Mouse (Mus musculus) heart, embryonic 16.5 days (tissue): ENCODE data around the gene Ankrd9. TPM values are rescaled to one million over a fixed set of nuclear protein-coding genes. Genes with fewer than 3 reads are reported as not detected.

Experiments used
- ATAC-seq: fragments of 200-750 bp; cut with Nextera tagmentation; replicated peaks from 2 replicates; pipeline ENCODE4 v1.8.0; 2017; ENCODE audit warnings: moderate number of reproducible peaks; ENCODE audit not compliant: insufficient read depth, low FRiP score; ENCODE audit errors: extremely low read depth
- H3K27ac ChIP-seq: fragments of 300-500 bp; sonication (generic); 2 replicates; pipeline ENCODE4 v1.5.1; 2014; ENCODE audit warnings: mild to moderate bottlenecking, low read length, control low read depth, moderate library complexity
- H3K27me3 ChIP-seq: fragments of 300-500 bp; sonication (generic); 2 replicates; pipeline ENCODE4 v1.6.1; 2014; ENCODE audit warnings: low read length, mixed read lengths; ENCODE audit not compliant: control insufficient read depth, insufficient read depth
- H3K36me3 ChIP-seq: fragments of 300-500 bp; sonication (generic); 2 replicates; pipeline ENCODE4 v1.6.1; 2014; ENCODE audit not compliant: control insufficient read depth, insufficient read depth
- H3K4me1 ChIP-seq: fragments of 300-500 bp; sonication (generic); 2 replicates; pipeline ENCODE4 v1.6.1; 2014; ENCODE audit warnings: low read length, mixed read lengths; ENCODE audit not compliant: control insufficient read depth, insufficient read depth
- H3K4me2 ChIP-seq: fragments of 300-500 bp; sonication (generic); 2 replicates; pipeline ENCODE4 v1.6.1; 2014; ENCODE audit warnings: low read depth, mild to moderate bottlenecking, control low read depth, low read length
- H3K4me3 ChIP-seq: fragments of 300-500 bp; sonication (generic); 2 replicates; pipeline ENCODE4 v1.5.1; 2014; ENCODE audit warnings: mild to moderate bottlenecking, control low read depth, low read length
- H3K9ac ChIP-seq: fragments of 300-500 bp; sonication (generic); 2 replicates; pipeline ENCODE4 v1.6.1; 2014; ENCODE audit warnings: low read length, control low read depth
- H3K9me3 ChIP-seq: fragments of 300-500 bp; sonication (generic); replicated peaks from 2 replicates; pipeline ENCODE4 v1.6.1; 2016; ENCODE audit warnings: low read length; ENCODE audit not compliant: control insufficient read depth
- WGBS: fragments of 180-500 bp; shearing (Covaris S2); extraction: QIAGEN DNeasy Blood & Tissue Kit; methylation state at CpG from one replicate; pipeline ENCODE4 v1.1.7; 2014; 5-methylcytosine and 5-hydroxymethylcytosine counted together
- polyA plus RNA-seq: library from polyadenylated mRNA; unstranded; fragments of >200 nt; fragmentation: Nextera tagmentation; extraction: Ambion mirVana; gene quantifications from 2 replicates; pipeline ENCODE4 v1.2.1, GENCODE M21; 2015

Gene Ankrd9
- polyA plus RNA-seq, 1 experiment from 2014 or later: 22.0 TPM

- peak overlapping the region; percentile 45; the same call in 1 of the 2 replicates for H3K9ac ChIP-seq
- H3K4me2 ChIP-seq: no peak overlapping the region
- peak overlapping the region; percentile 75 for H3K27ac ChIP-seq
- no peak overlapping the region for H3K4me3 ChIP-seq
- H3K4me1 ChIP-seq: peaks cover 35% of the 10 kb centered on the region
- WGBS: 48% methylated on average over 14 of the region's 14 CpGs
- H3K27me3 ChIP-seq: no peaks in the 10 kb centered on the region
- peaks cover 2% of the 10 kb centered on the region for H3K9me3 ChIP-seq
- H3K36me3 ChIP-seq: no peaks in the 10 kb centered on the region
- peak; percentile 62 for ATAC-seq
Observed at GRCm38 (mm10) chr12:111007134-111008103, 28.6 kb upstream of the Ankrd9 start.

GRCm38 (mm10) chr12:111006339-111006738 lies 27.5 kb upstream of the Ankrd9 start:
- no peak for ATAC-seq
- WGBS: 47% methylated on average over 5 of the region's 5 CpGs
- Histone ChIP-seq H3K4me1 (peaks cover 35% of the 10 kb centered on the region), H3K27ac (0 out of 2 replicates have a peak overlapping the region, but pooled peaks have one; percentile 43), H3K27me3 (no peaks in the 10 kb centered on the region), H3K4me3 (no peak overlapping the region), H3K9me3 (no peaks in the 10 kb centered on the region), H3K4me2 (no peak overlapping the region), H3K36me3 (no peaks in the 10 kb centered on the region), H3K9ac (no peak overlapping the region)

- Histone ChIP-seq H3K27me3 (no peaks in the 10 kb centered on the region), H3K4me3 (no peak overlapping the region), H3K36me3 (no peaks in the 10 kb centered on the region), H3K9ac (no peak overlapping the region), H3K9me3 (no peaks in the 10 kb centered on the region), H3K4me1 (peaks cover 35% of the 10 kb centered on the region), H3K27ac (no peak overlapping the region), H3K4me2 (no peak overlapping the region)
- ATAC-seq: no peak
- 66% methylated on average over 6 of the region's 6 CpGs for WGBS
Observed at GRCm38 (mm10) chr12:111005803-111006202, 27.0 kb upstream of the Ankrd9 start.

GRCm38 (mm10) chr12:111004142-111004541 lies 25.3 kb upstream of the Ankrd9 start:
- WGBS: 73% methylated on average over 9 of the region's 9 CpGs
- H3K9ac ChIP-seq: no peak overlapping the region
- no peak overlapping the region for H3K4me2 ChIP-seq
- no peak overlapping the region for H3K4me3 ChIP-seq
- H3K27me3 ChIP-seq: no peaks in the 10 kb centered on the region
- no peaks in the 10 kb centered on the region for H3K36me3 ChIP-seq
- H3K9me3 ChIP-seq: no peaks in the 10 kb centered on the region
- no peak overlapping the region for H3K27ac ChIP-seq
- peaks cover 26% of the 10 kb centered on the region for H3K4me1 ChIP-seq
- no peak for ATAC-seq

GRCm38 (mm10) chr12:111000956-111001355 lies 22.1 kb upstream of the Ankrd9 start:
- ATAC-seq: no peak
- Histone ChIP-seq H3K4me3 (no peak overlapping the region), H3K9ac (no peak overlapping the region), H3K27me3 (no peaks in the 10 kb centered on the region), H3K4me2 (no peak overlapping the region), H3K4me1 (peaks cover 1% of the 10 kb centered on the region; the same call in 1 of the 2 replicates), H3K27ac (no peak overlapping the region), H3K36me3 (no peaks in the 10 kb centered on the region), H3K9me3 (peaks cover 6% of the 10 kb centered on the region)
- WGBS: 91% methylated on average over 7 of the region's 7 CpGs

GRCm38 (mm10) chr12:110999820-111000219 lies 21.0 kb upstream of the Ankrd9 start:
- Histone ChIP-seq H3K27ac (no peak overlapping the region), H3K4me1 (no peaks in the 10 kb centered on the region), H3K9ac (no peak overlapping the region), H3K4me2 (no peak overlapping the region), H3K27me3 (no peaks in the 10 kb centered on the region), H3K36me3 (no peaks in the 10 kb centered on the region), H3K9me3 (peaks cover 6% of the 10 kb centered on the region), H3K4me3 (no peak overlapping the region)
- WGBS: 58% methylated on average over 2 of the region's 2 CpGs
- no peak for ATAC-seq

- Histone ChIP-seq H3K9ac (no peak overlapping the region), H3K4me1 (no peaks in the 10 kb centered on the region), H3K27ac (no peak overlapping the region), H3K4me3 (no peak overlapping the region), H3K27me3 (no peaks in the 10 kb centered on the region), H3K9me3 (peaks cover 6% of the 10 kb centered on the region), H3K4me2 (no peak overlapping the region), H3K36me3 (no peaks in the 10 kb centered on the region)
- no peak for ATAC-seq
- 95% methylated on average over 11 of the region's 11 CpGs for WGBS
Observed at GRCm38 (mm10) chr12:110998092-110998491, 19.3 kb upstream of the Ankrd9 start.

GRCm38 (mm10) chr12:110994666-110995065 lies 15.8 kb upstream of the Ankrd9 start:
- WGBS: 36% methylated on average over 12 of the region's 12 CpGs
- H3K4me1 ChIP-seq: 0 out of 2 replicates have a peak, but pooled peaks cover 2% of the 10 kb centered on the region
- no peak for ATAC-seq

GRCm38 (mm10) chr12:110993226-110993625 lies 14.4 kb upstream of the Ankrd9 start:
- Histone ChIP-seq H3K4me1 (0 out of 2 replicates have a peak, but pooled peaks cover 2% of the 10 kb centered on the region), H3K4me3 (no peak overlapping the region), H3K9me3 (peaks cover 6% of the 10 kb centered on the region), H3K27ac (no peak overlapping the region), H3K36me3 (no peaks in the 10 kb centered on the region), H3K27me3 (no peaks in the 10 kb centered on the region), H3K9ac (no peak overlapping the region), H3K4me2 (no peak overlapping the region)
- 85% methylated on average over 3 of the region's 3 CpGs for WGBS
- ATAC-seq: no peak

More at GRCm38 (mm10) chr12:110994666-110995065, 15.8 kb upstream of the Ankrd9 start:
- Histone ChIP-seq H3K27ac (no peak overlapping the region), H3K9me3 (peaks cover 6% of the 10 kb centered on the region), H3K4me2 (no peak overlapping the region), H3K27me3 (no peaks in the 10 kb centered on the region), H3K4me3 (no peak overlapping the region), H3K36me3 (no peaks in the 10 kb centered on the region), H3K9ac (no peak overlapping the region)
